Mouse (Mus musculus) forebrain, embryonic 14.5 days (tissue): ENCODE data around the gene Gm17662. TPM values are rescaled to one million over a fixed set of nuclear protein-coding genes. Genes with fewer than 3 reads are reported as not detected.

Source experiments
- ATAC-seq: fragments of 200-750 bp; cut with Nextera tagmentation; 2 replicates; pipeline ENCODE4 v1.8.0; 2017; ENCODE audit warnings: mild to moderate bottlenecking, moderate library complexity
- DNase-seq: peaks from one replicate; pipeline ENCODE4 v3.0.0-alpha.2; 2015; ENCODE audit warnings: low spot score
- H3K27ac ChIP-seq: fragments of 300-500 bp; sonication (generic); 2 replicates; pipeline ENCODE4 v1.5.1; 2014; ENCODE audit warnings: low read depth, mild to moderate bottlenecking, control low read depth, low read length, moderate library complexity
- H3K27me3 ChIP-seq: fragments of 300-500 bp; sonication (generic); replicated peaks from 2 replicates; pipeline ENCODE4 v1.6.1; 2014; ENCODE audit warnings: low read length, control low read depth, mixed read lengths; ENCODE audit not compliant: control insufficient read depth, insufficient read depth
- H3K36me3 ChIP-seq: fragments of 300-500 bp; sonication (generic); 2 replicates; pipeline ENCODE4 v1.6.1; 2014; ENCODE audit warnings: low read length, control low read depth; ENCODE audit not compliant: control insufficient read depth, insufficient read depth
- H3K4me1 ChIP-seq: fragments of 300-500 bp; sonication (generic); 2 replicates; pipeline ENCODE4 v1.6.1; 2014; ENCODE audit warnings: antibody characterized with exemption, low read length, control low read depth; ENCODE audit not compliant: control insufficient read depth, insufficient read depth
- H3K4me2 ChIP-seq: fragments of 300-500 bp; sonication (generic); 2 replicates; pipeline ENCODE4 v1.6.1; 2014; ENCODE audit warnings: mild to moderate bottlenecking, control low read depth, low read length
- H3K4me3 ChIP-seq: fragments of 300-500 bp; sonication (generic); 2 replicates; pipeline ENCODE4 v1.5.1; 2014; ENCODE audit warnings: low read depth, low read length, control low read depth
- H3K9ac ChIP-seq: fragments of 300-500 bp; sonication (generic); 2 replicates; pipeline ENCODE4 v1.6.1; 2014; ENCODE audit warnings: mild to moderate bottlenecking, low read length, control low read depth, moderate library complexity
- H3K9me3 ChIP-seq: fragments of 300-500 bp; sonication (generic); replicated peaks from 2 replicates; pipeline ENCODE4 v1.6.1; 2016; ENCODE audit warnings: low read length, control low read depth, mixed read lengths; ENCODE audit not compliant: control insufficient read depth
- WGBS: fragments of 180-500 bp; shearing (Covaris S2); extraction: QIAGEN DNeasy Blood & Tissue Kit; methylation state at CpG from one replicate; pipeline ENCODE4 v1.1.7; 2014; 5-methylcytosine and 5-hydroxymethylcytosine counted together
- polyA plus RNA-seq: library from polyadenylated mRNA; unstranded; fragments of >200 nt; fragmentation: Nextera tagmentation; extraction: Ambion mirVana; gene quantifications from 2 replicates; pipeline ENCODE4 v1.2.1, GENCODE M21; 2014

The Gm17662 gene
- polyA plus RNA-seq, 1 experiment from 2014 or later = not detected

DNA sequence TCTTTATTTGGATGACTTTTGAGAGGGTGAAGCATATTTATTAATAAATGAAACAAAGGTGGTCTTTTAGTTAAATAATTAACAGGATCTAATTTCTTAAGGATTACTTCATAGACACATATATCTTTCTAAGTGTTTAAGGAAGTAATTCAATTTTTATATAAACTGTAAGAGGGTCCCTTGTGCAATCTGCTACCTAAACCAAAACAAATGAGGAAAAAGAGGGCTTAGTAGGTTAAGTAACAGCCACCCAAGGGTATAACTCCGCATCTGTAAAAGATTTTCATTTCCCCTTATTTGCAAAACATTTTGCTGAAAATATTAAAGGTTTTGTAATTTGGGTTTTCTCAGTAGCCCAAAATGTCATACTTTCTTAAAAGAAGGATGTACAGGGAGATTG is 7.3 kb downstream of the Gm17662 start:
- Histone ChIP-seq H3K4me3 (no peak overlapping the region), H3K36me3 (no peaks in the 10 kb centered on the region), H3K4me2 (no peak overlapping the region), H3K9ac (no peak overlapping the region), H3K4me1 (no peaks in the 10 kb centered on the region), H3K27ac (no peak overlapping the region), H3K27me3 (no peaks in the 10 kb centered on the region), H3K9me3 (no peaks in the 10 kb centered on the region)
- no peak for DNase-seq
- no peak for ATAC-seq
- WGBS = 93% methylated on average over 1 of the region's 1 CpGs

DNA sequence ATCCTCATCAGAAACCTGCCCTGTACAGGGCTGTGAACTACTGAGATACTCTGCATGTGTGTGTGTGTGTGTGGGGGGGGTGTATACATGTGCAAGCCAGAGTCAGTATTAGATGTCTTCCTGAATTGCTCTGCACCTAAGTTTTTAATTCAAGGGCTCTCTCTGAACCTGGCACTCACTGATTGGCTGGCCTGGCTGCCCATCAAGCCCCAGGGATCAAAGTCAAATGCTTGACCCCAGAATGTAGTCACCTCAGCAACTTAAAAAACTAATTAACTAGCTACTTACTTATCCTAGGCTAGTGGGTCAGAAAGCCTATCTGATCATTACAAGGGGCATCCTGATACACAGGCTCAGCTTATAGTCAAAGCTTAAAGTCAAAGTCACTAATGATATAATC is 12.5 kb downstream of the Gm17662 start:
- Histone ChIP-seq H3K9me3 (no peaks in the 10 kb centered on the region), H3K9ac (no peak overlapping the region), H3K27me3 (no peaks in the 10 kb centered on the region), H3K4me3 (no peak overlapping the region), H3K4me2 (no peak overlapping the region), H3K27ac (no peak overlapping the region), H3K4me1 (no peaks in the 10 kb centered on the region; the same call in 1 of the 2 replicates), H3K36me3 (no peaks in the 10 kb centered on the region)
- DNase-seq (no peak), ATAC-seq (no peak)

GRCm38 (mm10) chr4:104870196-104870595 is 13.1 kb downstream of the Gm17662 start:
- DNase-seq (no peak), ATAC-seq (no peak)
- Histone ChIP-seq H3K9me3 (no peaks in the 10 kb centered on the region), H3K4me3 (no peak overlapping the region), H3K27me3 (no peaks in the 10 kb centered on the region), H3K9ac (no peak overlapping the region), H3K4me2 (no peak overlapping the region), H3K27ac (no peak overlapping the region), H3K36me3 (no peaks in the 10 kb centered on the region), H3K4me1 (no peaks in the 10 kb centered on the region; the same call in 1 of the 2 replicates)
- 88% methylated on average over 5 of the region's 5 CpGs for WGBS

DNA sequence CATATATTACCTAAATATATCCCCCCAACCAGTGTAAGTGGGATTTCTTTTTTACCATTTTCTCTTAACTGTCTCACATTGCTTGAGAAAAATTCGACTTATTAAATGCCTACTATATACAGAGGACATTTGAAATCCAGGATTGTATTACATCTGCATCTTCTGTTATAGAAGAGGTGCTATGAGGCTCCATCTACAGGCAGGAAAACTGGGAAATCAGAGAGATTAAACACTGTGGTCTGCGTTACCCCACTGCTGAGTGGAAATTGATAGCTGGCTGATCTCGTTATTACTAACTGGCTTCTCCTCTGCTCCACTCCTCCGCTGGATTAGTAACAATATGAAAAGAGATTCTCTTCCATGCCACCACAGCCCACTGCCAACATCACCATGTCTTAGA is 18.7 kb downstream of the Gm17662 start:
- ATAC-seq (no peak), DNase-seq (no peak)
- no peak overlapping the region for H3K27ac ChIP-seq
- H3K27me3 ChIP-seq = no peaks in the 10 kb centered on the region
- no peak overlapping the region for H3K4me3 ChIP-seq
- H3K9ac ChIP-seq = no peak overlapping the region
- no peaks in the 10 kb centered on the region for H3K36me3 ChIP-seq
- no peaks in the 10 kb centered on the region for H3K9me3 ChIP-seq
- WGBS = 54% methylated on average over 4 of the region's 4 CpGs
- H3K4me2 ChIP-seq = no peak overlapping the region
- H3K4me1 ChIP-seq = no peaks in the 10 kb centered on the region; the same call in 1 of the 2 replicates

GRCm38 (mm10) chr4:104876323-104876722 is 19.2 kb downstream of the Gm17662 start, which contains the start of gene C8a:
Gene C8a, minus strand, starts transcription at chr4:104876398.
- H3K9ac ChIP-seq = no peak within 1 kb of the TSS
- no peak within 1 kb of the TSS for H3K27ac ChIP-seq
- 85% methylated on average over 3 of the region's 3 CpGs for WGBS
- H3K4me3 ChIP-seq = no peak within 1 kb of the TSS
- H3K27me3 ChIP-seq = no peaks in the 10 kb centered on the region
- H3K4me1 ChIP-seq = peaks cover under 1% of the 10 kb centered on the region; the same call in 1 of the 2 replicates
- DNase-seq (no peak), ATAC-seq (no peak)
- H3K9me3 ChIP-seq = no peaks in the 10 kb centered on the region
- H3K36me3 ChIP-seq = no peaks in the 10 kb centered on the region
- H3K4me2 ChIP-seq = no peak within 1 kb of the TSS

DNA sequence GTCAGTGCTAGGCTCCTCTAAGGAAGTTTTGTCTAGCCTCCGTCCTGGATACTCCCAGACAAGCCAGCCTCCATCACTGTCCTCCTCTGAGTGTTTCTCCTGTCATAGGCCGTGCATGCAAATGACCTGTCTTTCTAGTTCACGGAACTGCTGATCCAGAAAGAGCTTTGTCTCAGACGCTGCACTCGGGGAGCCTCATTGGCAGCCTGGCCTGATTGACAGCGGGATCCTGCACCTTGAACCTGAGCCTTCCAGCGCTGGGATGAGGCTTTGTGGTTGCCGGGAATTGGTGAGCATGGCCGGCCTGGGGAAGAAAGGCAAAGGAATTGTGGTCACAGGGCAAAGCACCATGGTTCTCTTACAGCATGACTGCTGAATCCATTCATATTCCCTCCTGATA is 30.4 kb downstream of the Gm17662 start:
- DNase-seq (no peak), ATAC-seq (no peak)
- Histone ChIP-seq H3K36me3 (no peaks in the 10 kb centered on the region), H3K4me3 (no peak overlapping the region), H3K27ac (no peak overlapping the region), H3K9ac (no peak overlapping the region), H3K9me3 (no peaks in the 10 kb centered on the region), H3K4me2 (no peak overlapping the region), H3K27me3 (no peaks in the 10 kb centered on the region), H3K4me1 (no peaks in the 10 kb centered on the region; the same call in 1 of the 2 replicates)
- 48% methylated on average over 9 of the region's 9 CpGs for WGBS

DNA sequence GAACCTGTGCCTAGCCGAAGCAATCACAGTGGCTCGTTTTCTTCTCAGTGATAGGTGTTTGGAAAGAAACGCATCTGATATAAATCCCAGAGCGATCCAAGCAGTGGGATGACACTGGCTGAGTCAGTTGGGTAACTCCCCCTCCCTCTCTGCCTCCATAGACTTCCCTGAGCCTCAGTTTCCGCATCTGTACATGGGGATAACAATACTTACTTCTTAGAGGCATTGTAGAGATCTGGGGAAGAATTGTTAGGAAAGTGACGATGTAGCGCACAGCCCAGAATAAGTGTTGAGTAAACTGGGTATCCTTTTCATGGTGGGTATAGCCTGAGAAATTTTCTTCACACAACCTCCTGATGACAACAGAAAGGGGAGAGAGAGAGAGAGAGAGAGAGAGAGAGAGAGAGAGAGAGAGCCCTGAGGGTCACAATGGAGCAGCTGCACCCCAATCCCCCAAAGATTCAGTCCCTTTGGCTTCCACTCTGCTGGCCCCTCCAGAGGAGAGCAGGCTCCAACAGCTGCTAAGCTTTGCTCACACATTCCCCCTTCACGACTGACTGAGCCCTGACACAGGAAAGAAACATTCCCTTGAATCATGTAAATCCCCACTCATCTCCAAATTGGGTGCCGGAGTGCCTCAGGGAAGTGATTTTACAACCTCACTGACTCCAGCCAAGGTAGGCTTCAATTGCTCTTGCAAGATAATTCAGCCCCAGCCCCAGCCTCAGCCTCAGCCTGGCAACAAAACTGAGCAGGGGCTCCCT is 31.6 kb downstream of the Gm17662 start:
- H3K27ac ChIP-seq = no peak overlapping the region
- 77% methylated on average over 9 of the region's 9 CpGs for WGBS
- H3K4me3 ChIP-seq = no peak overlapping the region
- H3K4me2 ChIP-seq = no peak overlapping the region
- H3K4me1 ChIP-seq = no peaks in the 10 kb centered on the region; the same call in 1 of the 2 replicates
- H3K9ac ChIP-seq = no peak overlapping the region
- ATAC-seq (no peak), DNase-seq (no peak)
- no peaks in the 10 kb centered on the region for H3K36me3 ChIP-seq
- no peaks in the 10 kb centered on the region for H3K9me3 ChIP-seq
- no peaks in the 10 kb centered on the region for H3K27me3 ChIP-seq

DNA sequence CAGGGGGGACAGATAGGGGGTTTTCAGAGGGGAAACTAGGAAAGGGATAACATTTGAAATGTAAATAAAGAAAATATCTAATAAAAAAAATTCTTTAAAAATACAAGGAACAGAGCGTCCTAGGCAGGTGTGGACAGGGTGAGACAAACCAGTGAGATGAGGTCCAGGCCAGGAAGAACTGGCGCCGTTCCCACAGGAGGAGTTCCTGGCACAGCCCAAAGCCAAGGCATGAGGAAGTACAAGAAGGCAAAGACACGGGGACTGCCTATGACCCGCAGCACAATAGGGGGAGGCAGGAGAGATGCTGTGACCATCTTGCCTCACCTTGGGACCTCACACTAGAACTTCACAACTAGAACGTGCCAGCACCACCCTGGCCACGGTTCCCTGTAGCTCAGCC is 34.6 kb downstream of the Gm17662 start:
- Histone ChIP-seq H3K9ac (no peak overlapping the region), H3K4me1 (no peaks in the 10 kb centered on the region; the same call in 1 of the 2 replicates), H3K27me3 (no peaks in the 10 kb centered on the region), H3K4me3 (no peak overlapping the region), H3K4me2 (no peak overlapping the region), H3K27ac (no peak overlapping the region), H3K9me3 (no peaks in the 10 kb centered on the region), H3K36me3 (no peaks in the 10 kb centered on the region)
- no peak for DNase-seq
- ATAC-seq = no peak
- 86% methylated on average over 7 of the region's 7 CpGs for WGBS

- no peak overlapping the region for H3K4me3 ChIP-seq
- no peak overlapping the region for H3K4me2 ChIP-seq
- H3K9me3 ChIP-seq = no peaks in the 10 kb centered on the region; the same call in 1 of the 2 replicates
- no peaks in the 10 kb centered on the region for H3K27me3 ChIP-seq
- no peaks in the 10 kb centered on the region for H3K4me1 ChIP-seq
- H3K36me3 ChIP-seq = no peaks in the 10 kb centered on the region
- H3K27ac ChIP-seq = no peak overlapping the region; the same call in 1 of the 2 replicates
- WGBS = 74% methylated on average over 5 of the region's 5 CpGs
- no peak overlapping the region for H3K9ac ChIP-seq
- 0 out of 2 replicates have a peak, but pooled peaks have one; percentile 20 for ATAC-seq
- DNase-seq = no peak
Measured at GRCm38 (mm10) chr4:104893588-104893987, 36.5 kb downstream of the Gm17662 start.
